Comparison of ENCODE assay signal across 17 mouse cellular contexts in the genomic region with DNA sequence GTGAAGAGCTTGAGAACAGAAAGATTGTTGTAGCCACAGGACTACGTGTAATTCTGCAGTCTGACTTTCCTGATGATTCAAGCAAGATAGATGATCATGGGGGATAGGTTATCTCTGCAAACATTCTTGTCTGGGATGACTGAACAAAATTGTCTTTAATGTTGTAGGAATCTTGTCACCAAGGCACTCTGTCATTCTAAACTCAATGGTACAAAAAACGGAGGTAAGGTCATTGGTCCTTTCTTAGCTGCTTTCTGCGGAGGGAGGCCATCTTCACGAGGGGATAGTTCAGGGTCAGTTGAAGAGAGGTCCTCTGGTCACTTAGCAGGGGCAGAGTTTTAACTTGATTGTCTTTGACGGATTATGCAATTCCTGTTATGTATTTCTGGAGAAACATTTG. TPM values are rescaled to one million over a fixed set of nuclear protein-coding genes. Genes with fewer than 3 reads are reported as not detected.
DNase-seq lines count a peak whose midpoint lies in the region; ATAC-seq and TF ChIP-seq lines count a peak whose summit lies in the region.
"Had no signal": no experiment of that assay in that cellular context is flagged by ENCODE, and none has a peak within 500 bp of the region (broad histone marks: within the 10 kb centered on the region; RNA-seq: fewer than 3 reads in every experiment).

No protein-coding gene starts in this region.

- ATAC-seq in kidney, embryonic 16.5 days (ENCODE audit: low FRiP score, low TSS enrichment), result no peak
- no peak for ATAC-seq in activated CD4-positive, CD25-positive, alpha-beta regulatory T cell, adult 4 months
- ATAC-seq in cerebellum, adult (ENCODE audit: insufficient number of reproducible peaks, low FRiP score, low TSS enrichment), result no peak
- ATAC-seq: hindbrain, postnatal 0 days had no signal

- no peaks in the 10 kb centered on the region for H3K27me3 ChIP-seq in heart, embryonic 10.5 days (ENCODE audit: insufficient read depth, poor library complexity, severe bottlenecking)
- no peaks in the 10 kb centered on the region for H3K27me3 ChIP-seq in kidney, embryonic 16.5 days (ENCODE audit: insufficient read depth, low read length)
- H3K27me3 ChIP-seq in CH12.LX (replicated peaks), result no peaks in the 10 kb centered on the region
- H3K27me3 ChIP-seq: midbrain, embryonic 12.5 days had no signal

- dilution Hi-C loops in CH12.LX (cut with MboI; ENCODE audit: extremely low pct_ligation_motif_present, extremely low pct_unique_long_range_greater_than_20kb, low sequenced_read_pairs), result no loop called here

- in situ Hi-C loops in CH12.LX (cut with MboI; ENCODE audit: low pct_ligation_motif_present, low pct_unique_long_range_greater_than_20kb, low sequenced_read_pairs), result no loop called here

- TF ChIP-seq CTCF in CH12.LX (conservative IDR thresholded peaks at IDR 0.05 in 1 of 2, IDR thresholded peaks at IDR 0.05 in 1 of 2; ENCODE audit: low read depth in 2 of 2, low read length in 2 of 2), result no peak
- no peak for TF ChIP-seq CTCF in embryonic fibroblast, embryonic 13.5 days (IDR thresholded peaks at IDR 0.05; ENCODE audit: borderline replicate concordance, insufficient read depth, low read length)

- no peak for TF ChIP-seq EP300 in CH12.LX (IDR thresholded peaks at IDR 0.05; ENCODE audit: low read length)

- no peak overlapping the region for H3K9ac ChIP-seq in kidney, embryonic 16.5 days (replicated peaks; ENCODE audit: low read length)
- no peak overlapping the region for H3K9ac ChIP-seq in CH12.LX (ENCODE audit: insufficient read depth, low read depth)
- H3K9ac ChIP-seq: liver, embryonic 14.5 days; midbrain, embryonic 12.5 days had no signal

- H3K4me3 ChIP-seq in heart, embryonic 10.5 days, result no peak overlapping the region
- H3K4me3 ChIP-seq in kidney, embryonic 16.5 days (ENCODE audit: low read length), result no peak overlapping the region
- no peak overlapping the region for H3K4me3 ChIP-seq in CH12.LX (replicated peaks in 1 of 3; ENCODE audit: low read depth in 2 of 3, low read length in 2 of 3, poor library complexity in 1 of 3)
- H3K4me3 ChIP-seq in embryonic fibroblast, embryonic 13.5 days (ENCODE audit: insufficient read depth, low read length), result no peak overlapping the region
- H3K4me3 ChIP-seq: erythroblast, embryonic 14.5 days; midbrain, embryonic 12.5 days had no signal

- H3K27ac ChIP-seq in heart, embryonic 10.5 days, result peak overlapping the region; percentile 73; the same call in 1 of the 2 replicates
- peak overlapping the region; percentile 39; the same call in 1 of the 2 replicates for H3K27ac ChIP-seq in kidney, embryonic 16.5 days (ENCODE audit: low read length)
- no peak overlapping the region for H3K27ac ChIP-seq in CH12.LX (ENCODE audit: insufficient read depth, low read depth)
- peak overlapping the region; percentile 73 for H3K27ac ChIP-seq in embryonic fibroblast, embryonic 13.5 days (ENCODE audit: insufficient read depth, low read length)
- H3K27ac ChIP-seq: hindbrain, postnatal 0 days; liver, embryonic 14.5 days; midbrain, embryonic 12.5 days had no signal

- H3K4me2 ChIP-seq in kidney, embryonic 16.5 days (replicated peaks; ENCODE audit: low read depth, low read length), result no peak overlapping the region
- peak overlapping the region; percentile 52 for H3K4me2 ChIP-seq in CH12.LX (ENCODE audit: insufficient read depth, low read depth, poor library complexity, severe bottlenecking)
- H3K4me2 ChIP-seq: midbrain, embryonic 12.5 days had no signal

- H3K9me3 ChIP-seq in heart, embryonic 10.5 days, result no peaks in the 10 kb centered on the region
- no peaks in the 10 kb centered on the region for H3K9me3 ChIP-seq in kidney, embryonic 16.5 days (ENCODE audit: low read length)
- no peaks in the 10 kb centered on the region for H3K9me3 ChIP-seq in CH12.LX (replicated peaks; ENCODE audit: low read length)
- H3K9me3 ChIP-seq: midbrain, embryonic 12.5 days had no signal

- peaks cover 41% of the 10 kb centered on the region for H3K4me1 ChIP-seq in heart, embryonic 10.5 days
- peaks cover 17% of the 10 kb centered on the region; the same call in 1 of the 2 replicates for H3K4me1 ChIP-seq in kidney, embryonic 16.5 days (ENCODE audit: insufficient read depth, low read length)
- H3K4me1 ChIP-seq in CH12.LX (ENCODE audit: control insufficient read depth in 1 of 2, insufficient read depth in 2 of 2), result peaks cover 3 to 29% of the 10 kb centered on the region in 2 experiments
- peaks cover 3% of the 10 kb centered on the region; the same call in 1 of the 2 replicates for H3K4me1 ChIP-seq in embryonic fibroblast, embryonic 13.5 days (ENCODE audit: control insufficient read depth, insufficient read depth, low read length)
- H3K4me1 ChIP-seq: midbrain, embryonic 12.5 days had no signal

- no peaks in the 10 kb centered on the region for H3K79me2 ChIP-seq in CH12.LX (replicated peaks; ENCODE audit: control insufficient read depth, extremely low read depth, insufficient read depth, poor library complexity, severe bottlenecking)

- no peaks in the 10 kb centered on the region for H3K36me3 ChIP-seq in heart, embryonic 10.5 days
- no peaks in the 10 kb centered on the region for H3K36me3 ChIP-seq in kidney, embryonic 16.5 days (ENCODE audit: insufficient read depth, low read length)
- no peaks in the 10 kb centered on the region for H3K36me3 ChIP-seq in CH12.LX (replicated peaks in 1 of 2; ENCODE audit: control insufficient read depth in 1 of 2, insufficient read depth in 1 of 2, low read length in 1 of 2)
- H3K36me3 ChIP-seq: midbrain, embryonic 12.5 days had no signal

- no peak for TF ChIP-seq POLR2A in CH12.LX (IDR thresholded peaks at IDR 0.05; ENCODE audit: low read depth, low read length)
- no peak for TF ChIP-seq POLR2A in embryonic fibroblast, embryonic 13.5 days (IDR thresholded peaks at IDR 0.05; ENCODE audit: low read depth, low read length)

- DNase-seq in heart, embryonic 10.5 days (ENCODE audit: low spot score), result no peak
- no peak for DNase-seq in heart, postnatal 4 days
- no peak for DNase-seq in kidney, postnatal 36 days
- no peak for DNase-seq in CH12.LX (ENCODE audit: extremely low read depth)
- DNase-seq: cerebellum, adult 11 months had no signal

- WGBS in heart, embryonic 10.5 days, result 57% methylated on average over 5 of the region's 5 CpGs
- 22% methylated on average over 5 of the region's 5 CpGs for WGBS in kidney, embryonic 16.5 days

- TF ChIP-seq RAD21 in CH12.LX (IDR thresholded peaks at IDR 0.05; ENCODE audit: low read depth, low read length), result no peak

RNA-seq across cellular contexts. Expression of gene Rarres2, which starts 6.1 kb away (rescaled TPM):
- 10.5 and 18.2 TPM in 2 replicates for polyA plus RNA-seq in heart, embryonic 10.5 days (2016; fragmentation: Nextera tagmentation; extraction: Ambion mirVana)
- 10 to 100 TPM; 69.3 to 70.3 TPM for total RNA-seq in heart, postnatal 4 days (2021)
- 64.5 and 76.1 TPM in 2 replicates for polyA plus RNA-seq in kidney, embryonic 16.5 days (2015; fragmentation: Nextera tagmentation; extraction: Ambion mirVana)
- 0.46 and 0.72 TPM in 2 replicates for total RNA-seq in CH12.LX (2012; rRNA removed)
- total RNA-seq in CH12.LX (2014; rRNA removed), result not detected in 2 replicates
- not detected in 2 replicates for polyA plus RNA-seq in CH12.LX (2012; ENCODE audit: insufficient read length, low read depth)
- 2.1 and 2.3 TPM in 2 replicates for polyA plus RNA-seq in embryonic fibroblast, embryonic 13.5 days (2011; ENCODE audit: insufficient read length, low read depth, missing spikeins)
- under 1 TPM in 1 of 2 experiments, not detected in 1; 0.83 TPM for polyA plus RNA-seq in activated CD4-positive, CD25-positive, alpha-beta regulatory T cell, adult 4 months (2017; shearing (Covaris generic))
- polyA plus RNA-seq: erythroblast, embryonic 14.5 days had no signal

RNA-seq across cellular contexts. Expression of gene Gm45021, which starts 10.7 kb away (rescaled TPM):
- polyA plus RNA-seq in heart, embryonic 10.5 days (2016; fragmentation: Nextera tagmentation; extraction: Ambion mirVana), result not detected in 2 replicates
- not detected for total RNA-seq in heart, postnatal 4 days (2021)
- not detected in 2 replicates for polyA plus RNA-seq in kidney, embryonic 16.5 days (2015; fragmentation: Nextera tagmentation; extraction: Ambion mirVana)
- total RNA-seq in CH12.LX (2012; rRNA removed) (not detected in 2 replicates), CH12.LX (2014; rRNA removed) (not detected in 2 replicates)
- not detected in 2 replicates for polyA plus RNA-seq in CH12.LX (2012; ENCODE audit: insufficient read length, low read depth)
- not detected in 2 replicates for polyA plus RNA-seq in embryonic fibroblast, embryonic 13.5 days (2011; ENCODE audit: insufficient read length, low read depth, missing spikeins)
- not detected for polyA plus RNA-seq in activated CD4-positive, CD25-positive, alpha-beta regulatory T cell, adult 4 months (2017; shearing (Covaris generic))
- total RNA-seq: adrenal gland, postnatal 10 days; gastrocnemius, postnatal 4 days; hindbrain, postnatal 0 days; layer of hippocampus, adult 18-20 months; left cerebral cortex, postnatal 14 days had no signal
- polyA plus RNA-seq: erythroblast, embryonic 14.5 days; hindbrain, postnatal 0 days; liver, embryonic 14.5 days; midbrain, embryonic 12.5 days had no signal

RNA-seq across cellular contexts. Expression of gene Repin1, which starts 14.9 kb away (rescaled TPM):
- 31.9 and 33.2 TPM in 2 replicates for polyA plus RNA-seq in heart, embryonic 10.5 days (2016; fragmentation: Nextera tagmentation; extraction: Ambion mirVana)
- 10 to 100 TPM; 30.4 to 31.2 TPM for total RNA-seq in heart, postnatal 4 days (2021)
- 52.9 and 59.3 TPM in 2 replicates for polyA plus RNA-seq in kidney, embryonic 16.5 days (2015; fragmentation: Nextera tagmentation; extraction: Ambion mirVana)
- 23.6 and 28.0 TPM in 2 replicates for total RNA-seq in CH12.LX (2012; rRNA removed)
- 11.5 and 12.8 TPM in 2 replicates for total RNA-seq in CH12.LX (2014; rRNA removed)
- polyA plus RNA-seq in CH12.LX (2012; ENCODE audit: insufficient read length, low read depth), result 9.7 and 10.7 TPM in 2 replicates
- polyA plus RNA-seq in embryonic fibroblast, embryonic 13.5 days (2011; ENCODE audit: insufficient read length, low read depth, missing spikeins), result 16.3 and 19.0 TPM in 2 replicates
- polyA plus RNA-seq in activated CD4-positive, CD25-positive, alpha-beta regulatory T cell, adult 4 months (2017; shearing (Covaris generic)), result 1 to 10 TPM; 2.1 to 3.3 TPM

RNA-seq across cellular contexts. Expression of gene Gm44965, which starts 15.0 kb away (rescaled TPM):
- polyA plus RNA-seq in heart, embryonic 10.5 days (2016; fragmentation: Nextera tagmentation; extraction: Ambion mirVana), result 0.49 TPM in 1 of 2 replicates, not detected in the other
- total RNA-seq in heart, postnatal 4 days (2021), result not detected
- polyA plus RNA-seq in kidney, embryonic 16.5 days (2015; fragmentation: Nextera tagmentation; extraction: Ambion mirVana), result 0.69 TPM in 1 of 2 replicates, not detected in the other
- not detected in 2 replicates for total RNA-seq in CH12.LX (2012; rRNA removed)
- total RNA-seq in CH12.LX (2014; rRNA removed), result not detected in 2 replicates
- not detected in 2 replicates for polyA plus RNA-seq in CH12.LX (2012; ENCODE audit: insufficient read length, low read depth)
- polyA plus RNA-seq in embryonic fibroblast, embryonic 13.5 days (2011; ENCODE audit: insufficient read length, low read depth, missing spikeins), result not detected in 2 replicates
- polyA plus RNA-seq in activated CD4-positive, CD25-positive, alpha-beta regulatory T cell, adult 4 months (2017; shearing (Covaris generic)), result not detected
- total RNA-seq: hindbrain, postnatal 0 days; layer of hippocampus, adult 18-20 months; left cerebral cortex, postnatal 14 days had no signal
- polyA plus RNA-seq: erythroblast, embryonic 14.5 days; liver, embryonic 14.5 days had no signal

RNA-seq across cellular contexts. Expression of gene Zfp775, which starts 23.1 kb away (rescaled TPM):
- 7.7 and 8.9 TPM in 2 replicates for polyA plus RNA-seq in heart, embryonic 10.5 days (2016; fragmentation: Nextera tagmentation; extraction: Ambion mirVana)
- total RNA-seq in heart, postnatal 4 days (2021), result 1 to 10 TPM; 4.0 to 5.4 TPM
- polyA plus RNA-seq in kidney, embryonic 16.5 days (2015; fragmentation: Nextera tagmentation; extraction: Ambion mirVana), result 7.5 and 9.3 TPM in 2 replicates
- total RNA-seq in CH12.LX (2012; rRNA removed) (4.7 and 6.5 TPM in 2 replicates), CH12.LX (2014; rRNA removed) (2.6 and 3.2 TPM in 2 replicates)
- polyA plus RNA-seq in CH12.LX (2012; ENCODE audit: insufficient read length, low read depth), result 3.3 and 3.5 TPM in 2 replicates
- polyA plus RNA-seq in embryonic fibroblast, embryonic 13.5 days (2011; ENCODE audit: insufficient read length, low read depth, missing spikeins), result 2.2 and 2.7 TPM in 2 replicates
- polyA plus RNA-seq in activated CD4-positive, CD25-positive, alpha-beta regulatory T cell, adult 4 months (2017; shearing (Covaris generic)), result 1 to 10 TPM; 4.8 to 6.1 TPM
